Mouse (Mus musculus) kidney, embryonic 14.5 days (tissue): ENCODE measurements around the gene Dnmt3a. TPM values are rescaled to one million over a fixed set of nuclear protein-coding genes. Genes with fewer than 3 reads are reported as not detected.
A peak's percentile ranks its signal among the peaks of the same experiment; 100 is the strongest.

Experiments used
- ATAC-seq: fragments of 200-750 bp; cut with Nextera tagmentation; 2 replicates; pipeline ENCODE4 v1.8.0; 2017; ENCODE audit warnings: moderate number of reproducible peaks, mild to moderate bottlenecking, moderate TSS enrichment, moderate library complexity; ENCODE audit not compliant: low FRiP score, low TSS enrichment
- H3K27ac ChIP-seq: fragments of 300-500 bp; sonication (generic); 2 replicates; pipeline ENCODE4 v1.5.1; 2014; ENCODE audit warnings: low read depth, mild to moderate bottlenecking, low read length, moderate library complexity, mixed read lengths
- H3K27me3 ChIP-seq: fragments of 300-500 bp; sonication (generic); 2 replicates; pipeline ENCODE4 v1.6.1; 2014; ENCODE audit warnings: mild to moderate bottlenecking, low read length; ENCODE audit not compliant: control insufficient read depth, insufficient read depth
- H3K36me3 ChIP-seq: fragments of 300-500 bp; sonication (generic); 2 replicates; pipeline ENCODE4 v1.6.1; 2014; ENCODE audit warnings: low read length, mixed read lengths; ENCODE audit not compliant: control insufficient read depth, insufficient read depth
- H3K4me1 ChIP-seq: fragments of 300-500 bp; sonication (generic); 2 replicates; pipeline ENCODE4 v1.6.1; 2014; ENCODE audit warnings: low read length, mixed read lengths; ENCODE audit not compliant: control insufficient read depth, insufficient read depth
- H3K4me2 ChIP-seq: fragments of 300-500 bp; sonication (generic); replicated peaks from 2 replicates; pipeline ENCODE4 v1.6.1; 2014; ENCODE audit warnings: low read depth, mild to moderate bottlenecking, low read length
- H3K4me3 ChIP-seq: fragments of 300-500 bp; sonication (generic); 2 replicates; pipeline ENCODE4 v1.5.1; 2014; ENCODE audit warnings: mild to moderate bottlenecking, low read length
- H3K9ac ChIP-seq: fragments of 300-500 bp; sonication (generic); 2 replicates; pipeline ENCODE4 v1.6.1; 2014; ENCODE audit warnings: low read depth, mild to moderate bottlenecking, low read length, moderate library complexity
- H3K9me3 ChIP-seq: fragments of 300-500 bp; sonication (generic); 2 replicates; pipeline ENCODE4 v1.6.1; 2016; ENCODE audit warnings: low read length; ENCODE audit not compliant: control insufficient read depth
- WGBS: fragments of 180-500 bp; shearing (Covaris S2); extraction: QIAGEN DNeasy Blood & Tissue Kit; methylation state at CpG from one replicate; pipeline ENCODE4 v1.1.7; 2014; 5-methylcytosine and 5-hydroxymethylcytosine counted together
- polyA plus RNA-seq: library from polyadenylated mRNA; unstranded; fragments of >200 nt; fragmentation: Nextera tagmentation; extraction: Ambion mirVana; gene quantifications from 2 replicates; pipeline ENCODE4 v1.2.1, GENCODE M21; 2014

The Dnmt3a gene
- polyA plus RNA-seq, 1 experiment from 2014 or later = 87.9 TPM

DNA sequence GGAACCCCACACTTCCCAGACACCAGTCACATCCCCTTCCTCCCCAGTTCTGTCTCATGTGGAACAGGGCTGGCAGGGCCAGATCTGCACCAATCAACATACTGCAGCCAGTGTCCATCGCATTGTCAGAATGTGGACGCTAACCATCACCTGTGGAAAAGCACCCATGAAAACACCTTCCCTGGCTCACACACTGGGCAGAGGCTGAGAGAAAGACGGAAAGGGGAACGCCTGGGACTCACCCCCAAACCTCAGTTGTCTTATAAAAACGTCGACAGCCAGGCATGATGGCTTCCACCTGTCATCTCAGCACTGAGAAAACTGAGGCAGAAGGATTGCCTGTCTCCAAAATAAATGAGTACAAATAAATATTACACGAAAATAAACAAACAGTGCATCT, 14.6 kb upstream of the Dnmt3a start:
- 39% methylated on average over 7 of the region's 7 CpGs for WGBS
- H3K27me3 ChIP-seq = no peaks in the 10 kb centered on the region
- H3K4me3 ChIP-seq = 0 out of 2 replicates have a peak overlapping the region, but pooled peaks have one; percentile 36
- H3K27ac ChIP-seq = no peak overlapping the region
- peak overlapping the region; percentile 63 for H3K4me2 ChIP-seq
- no peaks in the 10 kb centered on the region for H3K9me3 ChIP-seq
- H3K4me1 ChIP-seq = peaks cover 16% of the 10 kb centered on the region
- H3K9ac ChIP-seq = no peak overlapping the region
- H3K36me3 ChIP-seq = no peaks in the 10 kb centered on the region
- no peak; the same call in 1 of the 2 replicates for ATAC-seq

DNA sequence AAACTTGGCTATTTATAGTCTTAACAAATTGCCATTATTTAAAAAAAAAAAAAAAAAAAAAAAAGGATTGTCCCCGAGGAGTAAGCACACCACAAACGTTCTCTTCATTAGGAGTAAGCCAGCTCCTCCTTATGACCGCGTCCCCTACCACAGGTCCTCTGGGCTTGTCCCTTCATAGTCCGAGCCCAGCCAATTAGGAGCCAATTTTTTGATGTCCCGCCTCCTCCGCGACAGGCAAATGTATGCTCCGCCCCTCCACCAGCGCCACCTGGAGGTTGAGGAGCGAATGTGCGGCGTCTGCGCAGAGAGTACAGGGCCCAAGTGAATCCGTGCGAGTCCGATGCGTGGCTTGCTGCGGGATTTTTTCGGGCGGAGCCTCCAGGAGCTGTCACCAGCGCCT, 14.1 kb upstream of the Dnmt3a start:
- under 1% methylated on average over 22 of the region's 22 CpGs for WGBS

DNA sequence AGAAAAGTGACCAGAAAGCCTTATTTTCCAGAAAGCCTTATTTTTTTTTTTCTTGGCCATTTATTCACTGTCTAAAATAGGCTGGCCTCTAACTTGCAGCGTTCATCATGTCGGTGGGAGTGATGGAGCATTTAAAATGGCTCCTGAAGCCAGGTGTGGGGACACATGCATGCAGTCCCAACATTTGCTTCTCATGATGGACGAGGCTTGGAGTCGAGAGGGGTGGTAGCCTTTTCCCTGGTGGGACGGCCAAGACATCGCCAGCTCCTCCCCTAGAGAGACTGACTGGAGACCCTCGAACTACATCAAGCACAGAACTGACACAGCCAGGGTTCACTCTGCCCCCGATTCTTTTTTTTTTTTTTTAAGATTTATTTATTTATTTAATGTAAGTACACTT, 13.6 kb upstream of the Dnmt3a start:
- H3K4me3 ChIP-seq = peak overlapping the region; percentile 36
- H3K4me1 ChIP-seq = peaks cover 16% of the 10 kb centered on the region
- no peaks in the 10 kb centered on the region for H3K9me3 ChIP-seq
- H3K27me3 ChIP-seq = no peaks in the 10 kb centered on the region
- 15% methylated on average over 8 of the region's 8 CpGs for WGBS
- H3K27ac ChIP-seq = no peak overlapping the region; the same call in 1 of the 2 replicates
- H3K36me3 ChIP-seq = no peaks in the 10 kb centered on the region
- peak; percentile 30; the same call in 1 of the 2 replicates for ATAC-seq
- H3K9ac ChIP-seq = peak overlapping the region; percentile 47; the same call in 1 of the 2 replicates
- H3K4me2 ChIP-seq = peak overlapping the region; percentile 63

More for the DNA sequence above, 14.1 kb upstream of the Dnmt3a start:
- no peak overlapping the region for H3K27ac ChIP-seq
- H3K27me3 ChIP-seq = no peaks in the 10 kb centered on the region
- H3K9ac ChIP-seq = peak overlapping the region; percentile 47; the same call in 1 of the 2 replicates
- peak overlapping the region; percentile 36 for H3K4me3 ChIP-seq
- no peaks in the 10 kb centered on the region for H3K9me3 ChIP-seq
- peak overlapping the region; percentile 63 for H3K4me2 ChIP-seq
- peaks cover 16% of the 10 kb centered on the region for H3K4me1 ChIP-seq
- H3K36me3 ChIP-seq = no peaks in the 10 kb centered on the region
- ATAC-seq = peak; percentile 92

DNA sequence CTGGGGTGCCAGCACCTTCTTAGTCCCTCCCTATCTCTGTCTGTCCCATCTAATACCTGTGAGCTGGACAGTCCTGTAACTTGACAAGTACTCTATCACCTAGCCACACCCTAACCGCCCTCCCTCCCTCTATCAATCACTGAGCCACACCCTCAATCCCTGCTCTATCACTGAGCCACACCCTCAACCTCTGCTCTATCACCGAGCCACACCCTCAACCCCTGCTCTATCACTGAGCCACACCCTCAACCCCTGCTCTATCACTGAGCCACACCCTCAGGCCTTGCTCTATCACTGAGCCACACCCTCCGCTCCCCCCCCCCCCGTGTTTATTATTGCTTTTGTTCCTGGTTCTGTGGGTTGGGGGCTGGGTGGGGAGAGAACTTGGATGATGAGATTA, 10.2 kb upstream of the Dnmt3a start:
- H3K9ac ChIP-seq = no peak overlapping the region
- 33% methylated on average over 2 of the region's 4 CpGs for WGBS
- no peak overlapping the region for H3K4me3 ChIP-seq

DNA sequence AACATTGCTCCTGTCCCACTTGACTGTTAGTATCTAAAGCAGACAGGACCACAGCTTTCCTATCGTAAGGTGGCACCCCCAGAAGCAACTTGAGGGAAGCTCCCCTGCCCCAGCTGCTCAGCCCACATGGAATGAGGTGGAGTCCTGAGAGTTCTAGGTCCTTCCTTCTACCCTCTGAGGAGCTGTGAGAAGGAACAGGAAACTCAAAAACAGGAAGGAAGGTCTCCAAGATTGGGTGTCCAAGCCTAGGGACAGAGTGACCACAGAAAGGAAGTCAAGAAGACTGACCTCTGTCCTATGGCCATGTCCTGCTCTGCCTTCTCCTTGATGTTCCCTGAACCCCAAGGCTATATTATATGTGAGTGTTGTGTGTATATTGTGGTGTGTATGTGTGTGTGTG, 6.3 kb upstream of the Dnmt3a start:
- Histone ChIP-seq H3K4me2 (no peak overlapping the region), H3K27ac (no peak overlapping the region), H3K9ac (no peak overlapping the region), H3K27me3 (no peaks in the 10 kb centered on the region), H3K9me3 (no peaks in the 10 kb centered on the region), H3K4me3 (no peak overlapping the region), H3K4me1 (no peaks in the 10 kb centered on the region), H3K36me3 (no peaks in the 10 kb centered on the region)
- no peak for ATAC-seq
- WGBS = 83% methylated on average over 1 of the region's 1 CpGs

More for the DNA sequence above, 10.2 kb upstream of the Dnmt3a start:
- no peak overlapping the region for H3K4me2 ChIP-seq
- H3K27me3 ChIP-seq = no peaks in the 10 kb centered on the region
- ATAC-seq = no peak
- no peaks in the 10 kb centered on the region for H3K36me3 ChIP-seq
- H3K9me3 ChIP-seq = no peaks in the 10 kb centered on the region
- H3K27ac ChIP-seq = no peak overlapping the region
- H3K4me1 ChIP-seq = 0 out of 2 replicates have a peak, but pooled peaks cover 4% of the 10 kb centered on the region

DNA sequence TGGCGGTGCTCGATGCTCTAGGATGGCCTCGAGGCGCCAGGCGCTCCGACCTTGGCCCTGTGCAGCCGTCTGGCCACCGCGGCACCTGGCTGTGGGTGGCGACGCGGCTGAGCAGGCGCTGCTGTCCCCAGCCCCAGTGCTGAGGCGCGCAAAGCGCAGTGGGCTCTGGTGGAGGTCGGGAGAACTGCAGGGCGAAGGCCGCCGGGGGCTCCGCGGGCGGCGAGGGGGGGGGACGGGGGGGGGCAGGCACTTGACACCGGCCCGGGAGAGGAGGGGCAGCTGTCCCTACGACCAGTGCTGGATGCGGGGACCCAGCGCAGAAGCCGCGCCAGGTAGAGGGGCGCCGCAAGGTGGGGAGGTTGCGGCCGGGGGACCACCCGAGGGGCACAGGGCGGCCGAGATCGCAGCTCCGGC, 471 bp downstream of the Dnmt3a start:
- peak overlapping the region; percentile 95 for H3K27ac ChIP-seq
- ATAC-seq = peak; percentile 87
- WGBS = under 1% methylated on average over 20 of the region's 41 CpGs
- no peaks in the 10 kb centered on the region for H3K9me3 ChIP-seq
- peak overlapping the region; percentile 78 for H3K4me2 ChIP-seq
- H3K27me3 ChIP-seq = no peaks in the 10 kb centered on the region
- H3K4me1 ChIP-seq = peaks cover 38% of the 10 kb centered on the region
- peak overlapping the region; percentile 79 for H3K4me3 ChIP-seq
- no peaks in the 10 kb centered on the region for H3K36me3 ChIP-seq
- peak overlapping the region; percentile 98 for H3K9ac ChIP-seq

DNA sequence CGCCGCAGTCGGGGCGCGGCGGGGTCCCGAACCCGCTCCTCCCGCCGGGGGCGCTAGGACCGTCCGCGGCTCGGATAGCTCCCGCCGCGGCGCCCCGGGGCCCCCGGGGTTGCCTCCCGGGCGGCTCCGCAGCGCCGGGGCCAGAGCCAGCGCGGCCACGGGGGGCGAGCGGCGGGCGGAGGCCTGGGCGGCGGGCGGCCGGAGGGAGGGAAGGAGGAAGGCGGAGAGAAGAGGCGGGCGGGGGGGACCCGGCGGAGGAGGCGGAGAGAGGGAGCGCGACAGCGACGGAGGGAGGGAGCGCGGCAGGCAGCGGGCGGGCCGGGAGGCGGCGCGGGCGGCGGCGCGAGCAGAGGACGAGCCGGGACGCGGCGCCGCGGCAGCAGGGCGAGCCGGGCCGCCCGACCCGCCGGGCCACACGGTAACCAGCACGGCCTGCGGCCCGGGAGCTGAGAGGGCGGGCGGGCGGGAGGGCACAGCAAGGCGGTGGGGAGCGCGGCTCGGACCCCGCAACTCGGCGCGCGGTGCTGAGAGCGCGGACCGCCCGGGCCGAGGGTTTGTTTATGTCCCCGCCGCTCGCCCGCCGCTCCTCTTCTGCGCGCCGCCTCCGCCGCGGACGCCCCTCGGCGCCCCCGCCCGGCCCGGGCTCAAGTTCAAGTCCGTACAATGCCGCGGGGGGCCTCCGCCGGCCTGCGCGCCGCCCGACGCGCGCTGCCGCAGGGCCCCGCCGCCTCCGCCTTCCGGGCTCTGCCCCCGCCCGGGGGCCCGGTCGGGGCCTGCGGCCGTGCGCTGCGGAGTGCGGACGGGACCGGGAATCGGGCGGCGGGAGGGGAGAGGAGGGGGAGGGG, 1.1 kb downstream of the Dnmt3a start:
- H3K4me2 ChIP-seq = peak overlapping the region; percentile 78
- peak; percentile 32 for ATAC-seq
- peaks cover 44% of the 10 kb centered on the region for H3K4me1 ChIP-seq

DNA sequence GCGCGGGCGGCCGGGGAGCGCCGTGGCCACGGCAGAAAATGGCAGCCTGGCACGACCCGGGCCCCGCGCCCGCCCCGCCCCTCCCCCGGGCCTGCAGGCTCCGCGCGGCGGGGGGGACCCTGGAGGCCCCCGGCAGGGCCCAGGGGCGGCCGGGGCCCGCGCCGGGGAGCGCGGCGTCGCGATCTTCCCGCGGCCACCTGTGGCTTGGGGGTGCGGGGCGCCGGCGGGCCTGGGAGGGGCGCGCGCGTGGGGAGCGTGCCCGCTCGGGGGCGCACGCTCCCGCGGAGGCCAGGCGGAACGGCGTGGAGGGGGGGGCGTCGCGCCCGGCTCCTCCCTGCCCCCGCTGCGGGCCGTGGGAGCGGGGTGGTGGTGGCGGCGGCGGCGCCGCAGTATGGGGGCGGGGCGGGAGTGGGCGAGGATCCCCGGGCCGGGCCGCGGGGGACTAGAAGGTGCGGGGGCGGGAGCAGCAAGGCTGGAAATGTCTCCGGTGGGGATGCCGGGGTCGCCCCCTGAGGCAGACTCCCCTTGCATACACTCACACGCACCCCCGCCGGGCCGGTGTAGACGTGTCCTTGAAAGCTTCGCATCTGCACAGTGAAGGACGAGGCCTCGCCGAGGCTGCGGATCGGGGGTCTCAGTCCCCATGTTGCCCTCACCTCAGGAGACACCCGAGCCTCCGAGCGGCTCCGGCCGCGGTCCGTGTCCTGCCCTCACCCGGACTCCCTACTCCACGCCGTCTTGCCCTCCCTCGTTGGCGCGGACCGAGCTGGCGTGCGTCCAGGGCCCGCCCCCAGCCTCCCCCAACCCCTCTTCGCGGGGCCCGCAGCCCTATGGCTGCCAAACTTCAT, 2.0 kb downstream of the Dnmt3a start:
- Histone ChIP-seq H3K9ac (peak overlapping the region; percentile 98), H3K27ac (peak overlapping the region; percentile 95), H3K9me3 (no peaks in the 10 kb centered on the region), H3K4me1 (peaks cover 49% of the 10 kb centered on the region), H3K4me2 (peak overlapping the region; percentile 78), H3K4me3 (peak overlapping the region; percentile 79), H3K27me3 (no peaks in the 10 kb centered on the region), H3K36me3 (no peaks in the 10 kb centered on the region)
- peak; percentile 51 for ATAC-seq
- whole genome bisulfite sequencing = under 1% methylated on average over 57 of the region's 105 CpGs

More for the DNA sequence above, 1.1 kb downstream of the Dnmt3a start:
- no peaks in the 10 kb centered on the region for H3K36me3 ChIP-seq
- no peaks in the 10 kb centered on the region for H3K27me3 ChIP-seq
- H3K9me3 ChIP-seq = no peaks in the 10 kb centered on the region
- peak overlapping the region; percentile 79 for H3K4me3 ChIP-seq
- peak overlapping the region; percentile 95 for H3K27ac ChIP-seq
- H3K9ac ChIP-seq = peak overlapping the region; percentile 98
- WGBS = under 1% methylated on average over 50 of the region's 141 CpGs
